Mouse (Mus musculus): ENCODE measurements around the gene Trim63. TPM values are rescaled to one million over a fixed set of nuclear protein-coding genes. Genes with fewer than 3 reads are reported as not detected.

Gene Trim63
- not detected in 2 replicates for polyA plus RNA-seq (2021; fragmentation: Nextera tagmentation)
- long read RNA-seq, experiment 1 = 0 reads
- long read RNA-seq, experiment 2 = 0 reads

DNA sequence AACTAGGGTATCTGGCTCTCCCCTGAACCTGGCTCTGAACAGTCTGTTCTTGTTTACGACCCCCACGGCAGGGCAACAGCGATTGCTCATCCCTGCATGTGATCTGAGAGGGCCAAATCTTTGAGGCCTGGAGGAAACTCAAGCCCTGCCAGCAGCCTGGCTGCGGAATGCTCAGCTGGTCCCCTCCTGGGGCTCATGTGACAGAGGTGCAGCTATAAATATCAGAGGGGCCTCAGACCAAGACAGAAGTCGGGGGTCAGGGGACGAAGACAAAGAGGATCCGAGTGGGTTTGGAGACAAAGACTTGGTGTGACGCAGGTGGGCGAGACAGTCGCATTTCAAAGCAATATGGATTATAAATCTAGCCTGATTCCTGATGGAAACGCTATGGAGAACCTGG is at the start of gene Trim63:
TSS of gene Trim63 (plus strand) at position 245 of the 400 bp plus-strand sequence.

DNA sequence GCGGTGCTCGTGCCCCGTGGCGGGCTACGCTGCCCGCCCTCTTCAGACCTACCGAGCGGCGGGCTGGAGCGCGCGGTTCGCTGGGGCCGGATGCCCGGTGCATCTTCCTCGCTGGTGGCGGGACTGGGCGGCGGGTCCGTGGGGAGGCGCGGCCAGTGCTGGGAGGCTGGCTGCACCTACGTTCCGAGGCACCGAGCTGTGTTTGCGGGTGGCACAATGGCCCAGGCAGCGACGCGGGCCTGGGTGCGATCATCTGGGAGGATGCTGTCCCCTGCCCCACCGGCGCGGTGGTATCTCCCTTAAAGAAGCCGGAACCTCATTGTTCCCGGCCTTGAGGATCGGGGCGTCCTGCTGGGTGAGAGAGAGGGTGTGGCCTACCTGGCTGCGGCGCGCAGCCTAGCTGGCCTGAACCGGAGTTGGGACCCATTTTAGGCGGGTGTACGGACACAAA is 27.3 kb upstream of the Trim63 start, which contains the start of gene Pdik1l:
TSS of gene Pdik1l (minus strand) at position 321 of the 451 bp plus-strand sequence.

DNA sequence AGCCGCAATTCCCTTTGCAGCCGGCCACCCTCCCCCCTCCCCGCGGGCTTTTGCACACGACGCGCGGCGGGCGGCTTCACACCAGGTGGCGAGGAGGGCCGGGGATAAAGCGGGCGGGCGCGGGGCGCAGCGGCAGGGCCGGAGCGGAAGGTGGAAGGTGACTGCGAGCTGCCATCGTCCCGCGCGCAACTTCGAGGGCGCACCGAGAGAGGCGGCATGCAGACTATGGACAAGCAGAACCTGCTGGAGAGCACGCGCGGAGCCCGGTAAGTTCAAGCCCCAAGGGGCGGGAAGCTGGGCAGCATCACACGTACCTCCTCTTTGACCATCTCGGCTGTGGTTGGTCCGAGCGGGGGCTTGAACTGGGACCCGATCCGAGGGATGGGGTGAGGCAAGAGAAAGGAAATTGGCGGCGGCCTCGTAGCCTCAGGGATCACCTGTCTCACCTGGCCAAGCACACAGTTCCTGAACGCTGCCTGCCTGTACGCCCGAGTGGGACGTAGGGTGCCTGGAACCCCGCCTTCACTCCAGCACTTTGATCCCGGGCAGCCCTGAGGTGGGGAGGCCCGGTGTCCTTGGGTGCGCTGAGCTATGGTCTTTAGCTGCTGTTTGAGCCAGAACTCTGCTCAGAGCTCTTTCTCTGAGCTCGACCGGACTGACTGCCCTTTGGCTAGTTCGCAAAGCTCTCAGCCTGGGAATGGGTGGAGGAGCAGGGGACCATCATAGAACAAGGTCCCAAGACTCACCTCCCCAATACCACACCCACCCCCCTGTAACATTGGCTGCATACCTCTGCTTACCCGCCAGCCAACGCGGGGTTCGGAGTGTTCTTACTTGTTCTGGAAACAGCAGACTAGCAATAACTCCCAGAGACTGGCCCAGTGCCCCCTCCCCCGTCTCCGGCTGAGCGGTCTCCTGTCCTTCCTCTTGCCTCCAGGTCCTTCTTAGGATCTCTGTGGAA is 28.4 kb downstream of the Trim63 start, which contains the start of gene Slc30a2:
TSS of gene Slc30a2 (plus strand) at position 111 of the 961 bp plus-strand sequence.

Other genes starting within 250 kb of the Trim63 start
- 11.8 and 18.3 TPM in 2 replicates for gene Cd52, start 220.0 kb upstream of the Trim63 start, polyA plus RNA-seq (2021; fragmentation: Nextera tagmentation)
- 9.2 and 13.8 TPM in 2 replicates for gene Ubxn11, start 212.6 kb upstream of the Trim63 start, polyA plus RNA-seq (2021; fragmentation: Nextera tagmentation)
- gene Sh3bgrl3, start 186.3 kb upstream of the Trim63 start, polyA plus RNA-seq (2021; fragmentation: Nextera tagmentation) = 819 and 825 TPM in 2 replicates
- 10.9 and 14.8 TPM in 2 replicates for gene Cep85, start 128.0 kb upstream of the Trim63 start, polyA plus RNA-seq (2021; fragmentation: Nextera tagmentation)
- gene Gm7534, start 112.1 kb upstream of the Trim63 start, polyA plus RNA-seq (2021; fragmentation: Nextera tagmentation) = not detected in 2 replicates
- not detected in 2 replicates for gene Catsper4, start 87.7 kb upstream of the Trim63 start, polyA plus RNA-seq (2021; fragmentation: Nextera tagmentation)
- gene Cnksr1, start 76.7 kb upstream of the Trim63 start, polyA plus RNA-seq (2021; fragmentation: Nextera tagmentation) = 0.19 TPM in 1 of 2 replicates, not detected in the other
- 0.35 and 0.53 TPM in 2 replicates for gene E130218I03Rik, start 71.5 kb upstream of the Trim63 start, polyA plus RNA-seq (2021; fragmentation: Nextera tagmentation)
- 13.4 and 14.4 TPM in 2 replicates for gene Zfp593, start 69.5 kb upstream of the Trim63 start, polyA plus RNA-seq (2021; fragmentation: Nextera tagmentation)
- gene Gm30191, start 68.2 kb upstream of the Trim63 start, polyA plus RNA-seq (2021; fragmentation: Nextera tagmentation) = 0.33 and 0.40 TPM in 2 replicates
- 4.4 and 5.2 TPM in 2 replicates for gene Grrp1, start 61.0 kb upstream of the Trim63 start, polyA plus RNA-seq (2021; fragmentation: Nextera tagmentation)
- 9.1 and 11.3 TPM in 2 replicates for gene Pdik1l, start 27.2 kb upstream of the Trim63 start, polyA plus RNA-seq (2021; fragmentation: Nextera tagmentation)
- 0.45 TPM in 2 replicates for gene Slc30a2, start 28.1 kb downstream of the Trim63 start, polyA plus RNA-seq (2021; fragmentation: Nextera tagmentation)
- gene Extl1, start 68.7 kb downstream of the Trim63 start, polyA plus RNA-seq (2021; fragmentation: Nextera tagmentation) = 21.7 and 23.6 TPM in 2 replicates
- gene Pafah2, start 81.2 kb downstream of the Trim63 start, polyA plus RNA-seq (2021; fragmentation: Nextera tagmentation) = 2.6 and 3.9 TPM in 2 replicates
- gene Stmn1, start 153.2 kb downstream of the Trim63 start, polyA plus RNA-seq (2021; fragmentation: Nextera tagmentation) = 302 and 340 TPM in 2 replicates
- 26.5 and 34.1 TPM in 2 replicates for gene Paqr7, start 181.6 kb downstream of the Trim63 start, polyA plus RNA-seq (2021; fragmentation: Nextera tagmentation)
- gene Aunip, start 195.9 kb downstream of the Trim63 start, polyA plus RNA-seq (2021; fragmentation: Nextera tagmentation) = not detected in 2 replicates
- gene Mtfr1l, start 220.3 kb downstream of the Trim63 start, polyA plus RNA-seq (2021; fragmentation: Nextera tagmentation) = 101 and 103 TPM in 2 replicates
- gene Selenon, start 237.0 kb downstream of the Trim63 start, polyA plus RNA-seq (2021; fragmentation: Nextera tagmentation) = 1.8 and 2.1 TPM in 2 replicates